Mouse (Mus musculus) heart, postnatal 0 days (tissue): ENCODE results near the gene Rspo4. TPM values are rescaled to one million over a fixed set of nuclear protein-coding genes. Genes with fewer than 3 reads are reported as not detected.

ENCODE experiments used
- ATAC-seq: fragments of 200-750 bp; cut with Nextera tagmentation; 2 replicates; pipeline ENCODE4 v1.8.0; 2017; ENCODE audit warnings: low read depth, moderate number of reproducible peaks, moderate library complexity; ENCODE audit not compliant: insufficient read depth
- DNase-seq: peaks from one replicate; pipeline ENCODE4 v3.0.0-alpha.2; 2016; ENCODE audit warnings: low spot score
- H3K27ac ChIP-seq: fragments of 300-500 bp; sonication (generic); 2 replicates; pipeline ENCODE4 v1.5.1; 2014; ENCODE audit warnings: low read depth, mild to moderate bottlenecking
- H3K27me3 ChIP-seq: fragments of 300-500 bp; sonication (generic); 2 replicates; pipeline ENCODE4 v1.6.1; 2014; ENCODE audit warnings: low read length, mixed read lengths; ENCODE audit not compliant: control insufficient read depth, insufficient read depth
- H3K36me3 ChIP-seq: fragments of 300-500 bp; sonication (generic); replicated peaks from 2 replicates; pipeline ENCODE4 v1.6.1; 2014; ENCODE audit warnings: low read length, mixed read lengths; ENCODE audit not compliant: control insufficient read depth, insufficient read depth
- H3K4me1 ChIP-seq: fragments of 300-500 bp; sonication (generic); 2 replicates; pipeline ENCODE4 v1.6.1; 2014; ENCODE audit warnings: antibody characterized with exemption; ENCODE audit not compliant: control insufficient read depth, insufficient read depth
- H3K4me2 ChIP-seq: fragments of 300-500 bp; sonication (generic); 2 replicates; pipeline ENCODE4 v1.6.1; 2014; ENCODE audit warnings: low read depth, mild to moderate bottlenecking, low read length, moderate library complexity
- H3K4me3 ChIP-seq: fragments of 300-500 bp; sonication (generic); 2 replicates; pipeline ENCODE4 v1.5.1; 2014; ENCODE audit warnings: low read depth, low read length
- H3K9ac ChIP-seq: fragments of 300-500 bp; sonication (generic); replicated peaks from 2 replicates; pipeline ENCODE4 v1.6.1; 2014; ENCODE audit warnings: low read depth, low read length, mixed read lengths
- H3K9me3 ChIP-seq: fragments of 300-500 bp; sonication (generic); replicated peaks from 2 replicates; pipeline ENCODE4 v1.6.1; 2016; ENCODE audit warnings: low read length; ENCODE audit not compliant: control insufficient read depth
- CTCF ChIP-seq: IDR thresholded peaks from 2 replicates; pipeline ENCODE4 v1.5.1; 2016; ENCODE audit warnings: antibody characterized with exemption, control low read depth, low read depth
- EP300 ChIP-seq: IDR thresholded peaks from 2 replicates; pipeline ENCODE4 v1.6.1; 2016; ENCODE audit warnings: antibody characterized with exemption, low read depth
- WGBS: fragments of 180-500 bp; shearing (Covaris S2); extraction: QIAGEN DNeasy Blood & Tissue Kit; methylation state at CpG from one replicate; pipeline ENCODE4 v1.1.7; 2014; 5-methylcytosine and 5-hydroxymethylcytosine counted together
- polyA plus RNA-seq: library from polyadenylated mRNA; unstranded; fragments of >200 nt; fragmentation: Nextera tagmentation; extraction: Ambion mirVana; gene quantifications from 2 replicates; pipeline ENCODE4 v1.2.1, GENCODE M21; 2015
- total RNA-seq: library from RNA; depleted of rRNA; stranded (reverse); fragments of >200 nt; gene quantifications from 2 replicates; pipeline ENCODE4 v1.2.3, GENCODE M21; 2014; ENCODE audit warnings: low replicate concordance; rRNA removed

Gene Rspo4
- not detected in 2 replicates for total RNA-seq
- polyA plus RNA-seq = not detected in 2 replicates

DNA sequence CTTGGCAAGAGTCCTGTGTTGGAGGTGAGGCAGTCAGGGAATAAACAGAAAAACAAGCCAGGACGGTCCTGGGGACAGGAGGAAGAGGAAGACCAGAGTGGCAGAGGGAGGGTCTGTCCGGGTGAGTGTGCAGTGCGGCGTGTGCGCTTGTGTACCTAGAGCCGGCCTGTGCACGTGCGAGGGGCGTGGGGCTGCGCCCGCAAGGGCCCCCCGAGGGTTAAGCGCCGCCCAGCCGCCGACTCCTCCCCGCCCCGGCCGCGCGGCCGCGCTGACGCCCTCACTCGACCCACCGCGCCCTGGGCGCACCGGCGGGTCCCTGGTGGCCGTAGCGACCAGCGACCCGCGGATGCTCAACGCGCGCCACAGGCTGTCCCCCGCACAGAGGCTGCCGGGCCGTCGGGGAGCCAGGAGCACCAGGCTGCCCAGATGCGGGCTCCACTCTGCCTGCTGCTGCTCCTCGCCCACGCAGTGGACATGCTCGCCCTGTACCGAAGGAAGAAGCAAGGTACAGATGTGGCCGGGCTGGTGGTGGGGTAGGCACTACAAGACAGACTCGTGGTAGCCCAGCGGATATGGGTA lies at the start of gene Rspo4:
Gene Rspo4 (plus strand): TSS at position 280 of the 579 bp plus-strand sequence.
- H3K9ac ChIP-seq = no peak within 1 kb of the TSS
- H3K27ac ChIP-seq = no peak within 1 kb of the TSS
- DNase-seq (no peak), ATAC-seq (no peak)
- H3K4me2 ChIP-seq = peak within 1 kb of the TSS; percentile 46
- H3K27me3 ChIP-seq = peaks cover 33% of the 10 kb centered on the region
- H3K4me1 ChIP-seq = no peaks in the 10 kb centered on the region
- under 1% methylated on average over 45 of the region's 50 CpGs for WGBS
- H3K4me3 ChIP-seq = peak within 1 kb of the TSS; percentile 35
- no peaks in the 10 kb centered on the region for H3K9me3 ChIP-seq
- H3K36me3 ChIP-seq = no peaks in the 10 kb centered on the region
- no peak for TF ChIP-seq CTCF
- TF ChIP-seq EP300 = no peak

GRCm38 (mm10) chr2:151815586-151815985 lies 27.1 kb upstream of the Rspo4 start:
- Histone ChIP-seq H3K27me3 (no peaks in the 10 kb centered on the region), H3K9ac (no peak overlapping the region), H3K27ac (no peak overlapping the region), H3K4me1 (no peaks in the 10 kb centered on the region), H3K9me3 (no peaks in the 10 kb centered on the region), H3K4me2 (no peak overlapping the region), H3K4me3 (no peak overlapping the region), H3K36me3 (no peaks in the 10 kb centered on the region)
- TF ChIP-seq CTCF (no peak), EP300 (no peak)
- 63% methylated on average over 4 of the region's 4 CpGs for WGBS
- no peak for DNase-seq
- no peak for ATAC-seq

DNA sequence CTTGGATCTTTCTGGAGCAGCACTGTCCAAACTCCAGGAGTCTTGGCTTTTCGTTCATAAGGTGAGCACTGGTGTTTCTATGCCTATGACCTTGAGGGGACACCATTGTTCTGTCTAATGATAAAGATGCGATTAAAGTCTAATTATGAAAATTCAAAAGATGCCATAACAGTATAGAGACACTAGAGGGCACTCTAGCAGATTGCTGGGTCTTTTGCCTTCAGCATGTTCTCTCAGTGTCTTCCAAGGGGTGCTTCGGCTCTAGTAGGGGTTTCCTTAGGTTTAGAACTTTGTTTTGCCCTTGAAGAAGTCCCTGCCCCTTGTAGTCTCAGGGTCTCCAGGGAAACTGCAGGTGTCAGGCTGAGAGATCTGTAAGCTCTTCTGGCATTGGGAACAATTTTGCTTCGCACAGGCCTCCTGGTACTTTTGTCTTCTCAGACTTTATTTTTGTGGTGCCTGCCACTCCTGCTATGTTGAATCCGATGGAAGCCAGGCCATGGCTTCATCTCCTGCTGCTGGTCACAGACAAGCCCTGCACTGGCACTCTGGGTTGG lies 19.6 kb downstream of the Rspo4 start:
- Histone ChIP-seq H3K9ac (no peak overlapping the region), H3K9me3 (no peaks in the 10 kb centered on the region), H3K4me2 (no peak overlapping the region), H3K4me3 (no peak overlapping the region), H3K27ac (no peak overlapping the region), H3K36me3 (no peaks in the 10 kb centered on the region), H3K4me1 (no peaks in the 10 kb centered on the region), H3K27me3 (no peaks in the 10 kb centered on the region; the same call in 1 of the 2 replicates)
- 43% methylated on average over 5 of the region's 5 CpGs for WGBS
- DNase-seq = no peak
- TF ChIP-seq EP300 (no peak), CTCF (peak; percentile 50)
- no peak for ATAC-seq

- Histone ChIP-seq H3K4me2 (no peak overlapping the region), H3K9ac (no peak overlapping the region), H3K36me3 (no peaks in the 10 kb centered on the region), H3K4me3 (no peak overlapping the region), H3K4me1 (no peaks in the 10 kb centered on the region), H3K27ac (no peak overlapping the region), H3K27me3 (no peaks in the 10 kb centered on the region; the same call in 1 of the 2 replicates), H3K9me3 (no peaks in the 10 kb centered on the region)
- ATAC-seq = no peak
- no peak for DNase-seq
- TF ChIP-seq EP300 (no peak), CTCF (no peak)
- WGBS = 71% methylated on average over 6 of the region's 6 CpGs
Observed at GRCm38 (mm10) chr2:151864941-151865340, 22.2 kb downstream of the Rspo4 start.

- Histone ChIP-seq H3K4me1 (no peaks in the 10 kb centered on the region), H3K4me3 (no peak overlapping the region), H3K9me3 (no peaks in the 10 kb centered on the region), H3K27me3 (peaks cover 1% of the 10 kb centered on the region), H3K27ac (no peak overlapping the region), H3K36me3 (no peaks in the 10 kb centered on the region), H3K9ac (no peak overlapping the region), H3K4me2 (no peak overlapping the region)
- TF ChIP-seq CTCF (peak; percentile 59), EP300 (no peak)
- ATAC-seq (no peak), DNase-seq (peak; percentile 17)
- WGBS = 34% methylated on average over 4 of the region's 4 CpGs
Observed at GRCm38 (mm10) chr2:151866487-151866886, 23.8 kb downstream of the Rspo4 start.
